Mouse (Mus musculus) left cerebral cortex, postnatal 14 days (tissue): ENCODE measurements around the gene Fmnl1. TPM values are rescaled to one million over a fixed set of nuclear protein-coding genes. Genes with fewer than 3 reads are reported as not detected.
"Not testable (repeated sequence)": the region's sequence is repeated elsewhere in the genome, so short reads cannot be mapped to it uniquely, and the experiment has no call there.

Experiments used
- DNase-seq, 2 experiments: peaks; one replicate each; pipeline ENCODE4 v3.0.0; 2021 to 2022; ENCODE audit warnings: low spot score in 2 of 2, mixed read lengths in 1 of 2
- intact Hi-C: fragments of 180-260 bp; cut with DNase I; formaldehyde crosslinking; loops from one replicate; pipeline ENCODE4 v1.15.1; 2025
- total RNA-seq, 2 experiments: library from RNA; stranded (reverse); gene quantifications; 2 replicates each; pipeline ENCODE4 v1.2.3; 2021

Gene Fmnl1
- total RNA-seq, 2 experiments from 2014 or later, result 132 to 143 TPM

DNA sequence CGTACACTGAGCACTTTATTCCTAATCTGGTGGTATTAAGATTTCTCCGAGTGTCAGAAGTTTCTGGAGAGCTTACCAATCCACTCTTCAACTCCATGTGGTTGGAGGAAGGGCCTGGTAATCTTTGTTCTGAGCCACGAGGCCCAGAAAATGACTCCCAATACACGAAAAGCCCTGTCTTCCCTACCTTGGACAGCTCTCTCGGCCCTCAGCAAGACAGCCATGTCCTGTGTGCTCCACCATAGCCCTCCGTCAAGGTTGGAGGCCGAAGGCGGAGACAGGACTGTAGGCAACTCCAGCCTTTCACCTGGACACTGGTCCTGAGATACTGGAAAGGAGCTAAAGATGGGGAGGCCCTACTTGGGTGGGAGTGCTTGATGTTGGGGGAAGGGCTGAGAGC lies 39.4 kb downstream of the Fmnl1 start:
- no peak for DNase-seq
- intact Hi-C loops, result no loop called here

DNA sequence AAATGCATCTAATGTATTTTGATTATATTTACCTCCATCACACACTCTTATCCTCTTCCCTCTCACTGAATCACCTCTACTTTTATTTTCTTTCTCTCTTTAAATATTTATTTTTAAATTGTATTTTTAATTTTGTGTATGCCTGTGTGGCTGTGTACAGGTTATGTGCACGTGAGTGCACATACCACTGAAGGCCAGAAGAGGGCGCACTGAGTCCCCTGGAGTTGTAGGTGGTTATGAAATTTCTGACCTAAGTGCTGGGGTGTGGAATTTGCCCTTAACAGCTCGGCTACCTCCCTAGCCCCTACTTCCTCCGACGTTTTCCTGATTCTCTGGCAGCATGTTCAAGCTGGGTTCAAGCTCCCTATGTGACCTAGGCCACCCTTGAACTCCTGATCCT lies 42.8 kb downstream of the Fmnl1 start:
- no peak for DNase-seq
- intact Hi-C loops, result no loop called here

DNA sequence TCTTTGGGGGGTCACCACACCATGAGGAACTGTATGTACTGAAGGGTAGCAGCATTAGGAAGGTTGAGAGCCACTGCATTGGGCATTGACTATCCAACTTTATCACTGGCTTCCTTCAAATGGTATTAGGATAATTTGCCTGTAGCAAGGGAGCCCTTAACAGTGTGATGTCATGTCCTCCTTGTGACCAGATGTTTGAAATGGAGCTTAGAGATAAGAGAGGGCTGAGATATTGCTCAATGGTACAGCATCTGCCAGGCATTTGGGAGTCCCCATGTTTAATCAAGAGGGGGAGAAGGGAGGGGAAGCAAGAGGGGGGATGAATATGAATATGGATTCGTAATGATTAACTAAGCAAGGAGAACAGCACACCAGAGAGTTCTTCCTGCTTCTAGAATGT lies 44.4 kb downstream of the Fmnl1 start:
- intact Hi-C loops, result no loop called here
- no peak for DNase-seq

DNA sequence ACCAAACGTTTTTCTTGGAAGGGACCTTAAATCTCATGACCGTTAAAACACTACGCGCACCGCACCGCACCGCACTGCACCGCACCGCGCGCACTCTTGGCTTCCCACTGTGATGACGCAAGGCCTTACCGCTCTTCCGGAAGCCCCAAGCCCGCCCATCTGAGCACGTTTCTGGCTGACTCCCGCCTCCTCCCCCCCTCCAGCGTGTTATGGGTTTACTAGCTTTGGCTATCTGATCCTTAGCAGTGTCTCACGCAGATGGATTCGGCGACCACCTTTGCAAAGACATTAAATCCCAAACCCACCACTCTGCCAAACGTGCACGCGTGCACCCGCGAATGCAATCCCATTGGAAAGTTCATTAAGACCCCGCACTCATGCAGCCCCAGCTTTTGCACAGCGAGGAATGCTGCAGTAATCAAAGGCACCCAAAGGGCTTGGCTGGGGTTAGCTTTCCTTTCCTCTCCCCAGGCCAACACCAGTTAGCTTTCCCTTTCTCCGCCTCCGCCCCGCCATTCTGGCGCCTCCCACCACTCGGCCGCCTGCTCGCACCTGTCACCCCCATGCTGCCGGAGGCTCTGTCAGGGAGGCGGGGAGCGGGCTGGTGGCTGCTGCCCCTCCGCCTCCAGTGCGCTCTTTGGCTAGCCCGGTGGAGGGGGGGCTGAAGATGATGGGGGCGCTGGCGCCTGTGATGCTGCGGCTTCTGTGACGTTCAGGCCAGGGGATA lies 47.0 kb downstream of the Fmnl1 start, which contains the start of gene Spata32:
TSS of gene Spata32 (minus strand) at position 643 of the 727 bp plus-strand sequence.
- intact Hi-C loops, result no loop called here
- peak; percentile 61 to 69 for DNase-seq

DNA sequence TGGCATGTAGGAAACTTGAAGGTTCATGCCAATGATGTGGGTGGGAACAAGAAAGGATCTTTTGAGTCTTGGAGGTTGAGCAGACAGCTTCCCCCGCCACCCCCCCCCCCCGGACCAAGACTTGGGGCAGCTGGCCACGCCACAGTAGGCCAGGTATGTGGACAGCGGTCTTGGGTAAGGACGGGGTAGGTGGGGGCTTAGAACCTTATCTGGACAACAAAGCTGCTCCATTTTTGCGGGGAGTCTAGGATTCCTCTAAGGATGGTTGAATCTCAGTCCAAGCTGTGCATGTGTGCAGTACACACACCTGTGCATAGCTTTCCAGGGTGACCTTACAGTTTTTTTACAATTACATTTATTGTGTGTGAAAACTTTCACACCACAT lies 47.6 kb downstream of the Fmnl1 start:
- no peak for DNase-seq
- intact Hi-C loops, result no loop called here

DNA sequence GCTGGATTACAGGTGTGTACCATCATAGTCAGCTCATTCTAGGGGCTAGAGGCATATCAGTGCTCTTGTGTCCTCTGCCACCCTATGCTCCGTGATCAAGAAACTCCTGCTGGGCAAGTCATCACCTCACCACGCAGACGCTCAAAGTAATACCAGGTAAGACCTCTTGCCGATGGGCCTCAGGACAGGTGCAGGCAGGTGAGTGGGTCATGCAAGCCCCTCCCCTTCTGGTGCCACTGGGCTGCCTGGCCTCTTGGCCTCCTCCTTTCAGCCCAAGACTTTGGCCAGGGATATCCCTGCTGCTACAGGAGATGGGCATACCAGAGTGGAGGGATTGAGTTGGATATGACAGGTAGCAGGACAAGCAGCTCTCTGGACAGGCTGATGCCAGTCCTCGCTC lies 48.4 kb downstream of the Fmnl1 start:
- no peak for DNase-seq
- intact Hi-C loops, result no loop called here

DNA sequence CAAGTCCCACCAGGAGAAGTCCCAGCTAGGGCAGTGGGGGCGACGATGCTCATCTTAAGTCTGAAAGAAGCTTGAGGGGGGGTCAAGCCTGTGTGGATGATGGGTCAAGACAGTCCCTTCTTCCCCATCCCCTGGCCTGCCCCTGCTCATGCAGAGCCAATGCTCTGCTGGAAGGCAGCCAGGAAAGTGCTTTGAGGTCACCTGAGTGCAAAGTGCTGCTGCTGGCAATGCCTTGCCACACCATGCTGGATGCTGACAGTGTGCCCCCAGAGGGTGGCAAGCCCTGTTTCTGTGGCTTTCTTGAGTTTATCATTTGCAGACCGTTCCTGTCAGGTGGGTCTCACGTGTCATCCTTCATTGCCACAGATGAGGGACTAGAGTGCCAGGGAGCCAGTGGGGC lies 49.1 kb downstream of the Fmnl1 start:
- DNase-seq, result no peak
- intact Hi-C loops, result no loop called here

DNA sequence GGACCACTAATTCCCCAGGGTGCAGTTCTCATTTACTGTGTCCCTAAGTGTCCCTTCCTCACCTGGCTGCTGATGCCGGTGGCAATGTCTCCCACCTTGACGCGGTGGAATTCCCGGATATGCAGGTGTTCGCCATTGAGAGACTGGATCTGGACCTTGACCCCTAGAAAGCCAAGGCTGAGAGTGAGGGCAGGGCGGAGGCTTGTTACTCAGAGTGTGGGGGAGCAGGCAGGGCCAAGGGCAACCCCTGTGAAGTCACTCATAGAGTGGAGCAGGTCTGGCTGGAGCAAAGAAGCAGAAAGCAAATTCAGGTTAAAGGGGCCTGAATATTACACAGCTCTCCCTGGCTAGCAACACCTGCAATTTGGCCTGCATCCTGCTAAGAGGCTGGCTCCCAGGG lies 50.5 kb downstream of the Fmnl1 start:
- intact Hi-C loops, result no loop called here

DNA sequence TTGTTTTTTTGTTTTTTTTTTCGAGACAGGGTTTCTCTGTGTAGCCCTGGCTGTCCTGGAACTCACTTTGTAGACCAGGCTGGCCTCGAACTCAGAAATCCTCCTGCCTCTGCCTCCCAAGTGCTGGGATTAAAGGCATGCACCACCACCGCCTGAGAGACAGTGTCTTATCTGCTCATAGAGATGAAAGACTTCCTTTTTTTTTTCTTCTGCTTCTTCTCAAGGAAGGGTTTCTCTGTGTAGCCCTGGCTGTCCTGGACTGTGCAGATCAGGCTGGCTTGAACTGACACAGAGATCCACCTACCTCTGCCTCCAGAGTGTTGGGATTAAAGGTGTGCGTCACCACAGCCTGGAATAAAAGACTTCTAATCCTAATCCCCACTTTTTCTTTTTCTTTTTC lies 51.8 kb downstream of the Fmnl1 start:
- DNase-seq, intact Hi-C loops: not testable (repeated sequence)

More for the DNA sequence above, 50.5 kb downstream of the Fmnl1 start:
- DNase-seq, result no peak

DNA sequence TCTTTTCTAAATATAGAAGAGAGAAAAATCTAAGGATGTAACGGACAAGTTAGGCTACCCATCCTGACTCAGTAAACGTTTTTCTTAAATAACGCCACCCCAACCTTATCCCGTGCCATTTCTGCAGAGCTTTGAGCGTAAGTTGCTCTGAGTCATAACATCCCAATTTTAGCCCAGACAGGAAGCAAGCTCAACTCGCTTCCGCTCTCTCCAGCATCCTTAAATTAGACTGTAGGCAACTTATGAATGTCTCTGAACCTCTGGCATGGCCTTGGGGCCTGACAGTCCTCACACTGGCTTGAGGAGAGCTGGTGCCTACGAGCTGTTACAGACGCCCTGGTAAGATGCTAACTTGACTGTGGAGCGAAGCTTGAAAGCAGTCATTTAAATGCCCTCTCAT lies 52.5 kb downstream of the Fmnl1 start:
- intact Hi-C loops, result no loop called here
- DNase-seq, result peak; percentile 51 to 67

DNA sequence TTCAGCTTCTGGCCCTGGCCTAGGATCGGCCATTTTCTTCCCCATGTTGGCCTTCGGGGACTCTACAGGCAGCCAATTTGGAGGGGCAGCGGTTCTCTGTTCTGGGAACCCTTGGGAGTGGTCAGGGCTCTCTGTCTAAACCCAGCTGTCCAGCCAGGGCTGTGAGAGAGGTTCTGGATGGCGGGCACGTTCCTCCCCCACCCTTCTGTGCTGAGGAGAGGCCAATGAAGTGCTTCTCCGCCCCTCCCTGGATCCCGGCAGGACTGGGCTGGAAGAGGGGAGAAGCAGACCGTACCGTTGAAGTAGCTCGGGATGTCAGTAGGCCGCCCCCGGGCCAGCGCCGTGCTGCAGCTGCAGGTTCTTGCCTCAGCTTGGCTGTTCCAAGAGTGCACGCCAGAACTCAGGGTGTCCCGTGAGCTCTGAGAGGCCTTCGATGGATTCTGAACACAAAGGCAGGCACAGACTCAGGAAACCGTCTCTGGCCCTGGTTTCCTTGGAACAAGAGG lies 53.1 kb downstream of the Fmnl1 start:
- DNase-seq, result no peak
- intact Hi-C loops, result no loop called here

DNA sequence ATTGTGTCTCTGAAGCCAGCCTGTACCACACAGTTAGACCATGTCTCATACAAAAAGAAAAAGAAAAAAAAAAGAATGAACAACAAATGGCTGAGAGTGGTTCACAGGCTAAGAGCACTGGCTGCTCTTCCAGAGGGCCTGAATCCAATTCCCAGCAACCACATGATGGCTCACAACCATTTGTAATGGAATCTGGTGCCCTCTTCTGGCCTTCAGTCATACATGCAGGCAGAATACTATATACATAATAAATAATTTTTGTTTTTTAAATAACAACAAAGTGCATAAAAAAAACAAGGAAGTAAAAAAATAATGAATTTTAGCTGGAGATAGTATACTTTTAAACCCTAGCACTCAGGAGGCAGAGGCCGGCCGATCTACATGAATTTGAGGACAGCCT lies 58.7 kb downstream of the Fmnl1 start:
- intact Hi-C loops, result no loop called here
- DNase-seq, result no peak

DNA sequence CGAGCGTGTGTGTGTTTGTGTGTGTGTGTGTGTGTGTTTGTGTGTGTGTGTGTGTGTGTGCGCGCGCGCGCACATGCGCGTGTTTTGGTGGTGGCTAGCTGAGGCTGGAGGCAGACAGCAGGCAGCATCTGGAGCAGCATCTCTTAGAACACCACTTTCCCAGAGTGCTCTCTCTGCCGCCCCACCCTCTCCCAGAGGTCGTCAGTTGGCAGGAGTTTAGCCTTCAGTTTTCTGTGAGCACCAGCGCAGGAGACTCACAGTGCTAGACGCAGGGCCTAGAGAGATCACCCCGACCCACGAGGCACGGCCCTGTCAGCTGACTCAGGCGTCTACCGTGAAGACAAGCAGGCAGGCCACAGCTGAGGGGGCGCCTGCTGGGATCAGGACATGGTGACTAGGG lies 59.7 kb downstream of the Fmnl1 start:
- intact Hi-C loops, result no loop called here
- no peak for DNase-seq

DNA sequence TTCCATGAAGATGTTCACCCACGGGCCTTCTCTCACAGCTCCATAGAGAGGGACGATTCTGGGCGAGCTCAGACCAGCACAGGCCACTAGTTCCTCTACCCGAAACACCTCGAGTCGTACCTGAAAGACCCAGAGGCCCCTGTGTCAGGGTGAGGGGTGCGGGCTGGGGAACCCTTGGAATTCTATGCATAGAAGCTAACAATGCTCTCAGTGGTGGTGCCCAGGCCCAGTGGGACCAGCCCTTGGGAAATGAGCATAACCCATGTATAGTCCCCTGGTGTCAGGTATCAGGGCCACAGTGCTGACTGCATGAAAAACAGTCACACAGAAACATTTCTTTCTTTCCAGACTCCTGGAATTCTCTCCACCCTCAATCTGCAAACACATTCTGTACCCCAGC lies 60.5 kb downstream of the Fmnl1 start:
- no peak for DNase-seq
- intact Hi-C loops, result no loop called here

DNA sequence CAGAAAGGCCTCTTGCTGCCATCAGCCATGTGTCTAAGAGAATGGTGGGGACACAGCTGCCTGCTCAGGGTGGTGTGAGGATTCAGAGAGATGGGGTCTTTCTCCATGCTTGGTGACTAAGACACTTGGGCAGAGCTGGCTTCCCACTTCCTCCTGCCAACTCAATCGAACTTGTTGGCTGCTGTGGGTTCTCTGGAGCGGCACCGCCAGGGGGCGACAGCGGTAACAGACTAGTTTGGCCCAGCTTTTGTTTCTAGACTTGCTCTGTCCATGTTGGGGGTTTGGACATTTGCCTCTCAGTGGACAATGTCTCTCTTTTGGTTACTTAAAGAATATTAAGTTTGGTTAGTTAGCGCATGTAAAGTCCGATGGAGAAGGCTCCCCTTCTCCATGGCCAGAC lies 62.1 kb downstream of the Fmnl1 start:
- intact Hi-C loops, result loop anchor here (1.0 kb wide), 1 partner anchor 93 kb away; no protein-coding TSS in a partner anchor
- peak; percentile 86 to 88 for DNase-seq

DNA sequence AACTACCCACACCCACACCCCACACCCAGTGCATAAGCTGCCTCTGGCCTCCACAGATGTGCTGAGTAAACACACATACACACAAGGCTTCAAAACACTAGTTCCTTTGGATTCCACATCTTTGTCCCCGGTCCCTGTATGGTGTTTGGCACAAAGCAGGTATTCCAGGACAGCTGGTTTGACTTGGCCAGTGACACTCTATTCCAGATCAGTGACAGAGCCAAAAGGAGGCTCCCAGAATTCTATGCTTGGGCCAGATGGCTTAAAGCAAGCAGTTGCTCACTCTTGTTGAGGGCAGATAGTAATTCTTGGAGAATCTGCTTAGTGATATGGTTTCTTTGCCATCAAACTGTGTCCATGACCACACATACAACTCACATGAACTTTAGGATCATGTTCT lies 63.5 kb downstream of the Fmnl1 start:
- intact Hi-C loops, result no loop called here
- DNase-seq, result no peak

DNA sequence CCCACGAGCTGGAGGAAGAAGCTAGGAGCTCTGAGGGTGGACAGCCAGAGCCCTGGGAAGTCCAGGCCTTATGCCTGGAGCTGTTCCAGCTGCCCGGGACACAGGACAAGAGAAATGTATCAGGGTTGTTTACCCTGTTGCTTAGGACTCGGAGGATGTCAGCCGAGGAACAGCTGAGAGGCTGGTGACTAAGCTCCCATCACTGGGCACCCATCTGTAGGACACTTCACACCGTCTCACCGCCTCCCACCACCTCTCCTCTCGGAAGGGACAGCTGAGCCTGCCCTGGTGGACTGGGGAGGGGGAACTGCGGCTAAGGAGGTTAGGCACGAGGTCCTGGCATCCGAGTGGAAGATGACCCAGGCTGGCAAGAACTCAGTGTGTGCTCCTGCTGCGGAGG lies 64.8 kb downstream of the Fmnl1 start:
- DNase-seq, result no peak
- intact Hi-C loops, result no loop called here

DNA sequence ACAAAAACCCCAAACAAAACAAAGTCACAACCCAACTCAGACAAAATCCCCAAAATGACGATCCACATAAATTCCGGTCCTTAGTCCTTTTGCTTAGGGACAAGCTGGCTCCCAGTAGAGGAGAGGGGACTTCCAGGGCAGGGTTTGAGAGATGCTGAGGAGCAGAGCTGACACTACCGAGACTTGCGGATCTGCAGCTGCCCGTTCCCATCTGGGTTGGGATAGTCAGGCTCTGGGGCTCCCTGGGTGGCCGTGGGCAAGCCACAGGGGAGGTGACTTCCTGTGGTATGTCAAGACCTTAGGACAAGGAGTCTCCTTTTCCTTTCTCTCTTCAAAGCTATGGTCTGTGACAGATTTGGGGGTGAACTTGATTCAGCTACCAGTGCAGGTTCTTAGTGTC lies 65.5 kb downstream of the Fmnl1 start:
- intact Hi-C loops, result no loop called here
- DNase-seq, result no peak

DNA sequence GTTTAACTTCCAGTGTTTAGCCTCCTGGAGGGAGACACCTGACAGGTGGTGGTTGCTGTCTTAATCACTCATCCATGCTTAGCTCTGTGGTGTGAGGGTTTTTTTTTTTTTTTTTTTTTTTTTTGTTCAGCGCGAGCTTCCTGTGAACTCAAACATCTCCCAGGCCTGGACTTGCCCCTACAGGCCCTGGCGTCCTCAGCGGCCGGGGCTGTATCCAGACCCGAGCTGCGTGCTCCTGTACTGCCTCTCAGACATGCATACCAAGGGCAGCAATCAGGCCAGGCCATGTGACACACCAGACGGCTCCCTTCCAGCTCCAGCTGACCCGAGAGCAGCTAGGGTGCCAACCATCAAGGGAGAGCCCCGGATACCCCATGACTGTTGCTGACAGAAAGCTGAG lies 66.0 kb downstream of the Fmnl1 start:
- intact Hi-C loops, result no loop called here
- no peak for DNase-seq

DNA sequence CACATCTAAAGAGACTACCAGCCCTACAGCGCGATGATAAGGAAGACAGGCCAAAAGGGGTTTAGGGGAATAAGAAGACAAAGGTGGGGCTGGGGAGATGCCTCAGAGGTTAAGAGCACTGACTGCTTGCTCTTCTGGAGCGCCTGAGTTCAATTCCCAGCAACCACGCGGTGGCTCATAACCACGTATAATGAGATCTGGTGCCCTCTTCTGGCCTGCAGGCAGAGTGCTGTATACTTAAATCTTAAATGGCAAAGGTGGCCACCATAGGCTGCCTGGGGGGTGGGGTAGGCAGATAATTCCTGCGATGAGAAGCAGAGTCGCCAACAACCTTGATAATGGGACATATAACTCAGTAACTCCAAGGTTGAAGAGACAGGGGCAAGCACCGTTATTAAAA lies 66.8 kb downstream of the Fmnl1 start:
- no peak for DNase-seq
- intact Hi-C loops, result no loop called here

DNA sequence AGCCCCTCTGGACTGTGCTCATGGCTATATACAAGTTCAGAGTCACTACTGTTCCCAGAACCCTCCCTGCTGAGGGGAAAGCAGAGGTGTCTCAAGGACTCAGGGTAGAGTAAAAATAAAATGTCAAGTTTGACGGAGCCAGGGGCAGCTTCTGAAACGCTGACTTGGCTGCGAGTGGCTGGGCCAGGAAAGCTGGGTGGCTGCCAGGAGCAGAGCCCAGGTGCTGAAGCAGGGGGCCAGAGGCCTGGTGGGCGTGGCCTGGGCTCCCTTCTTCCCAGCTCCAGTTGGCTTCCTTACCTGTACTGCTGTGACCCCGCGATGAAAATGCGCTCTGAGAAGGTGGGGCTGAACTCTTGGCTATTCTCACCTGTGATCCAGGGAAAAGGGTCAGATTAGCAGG lies 69.8 kb downstream of the Fmnl1 start:
- intact Hi-C loops, result no loop called here

DNA sequence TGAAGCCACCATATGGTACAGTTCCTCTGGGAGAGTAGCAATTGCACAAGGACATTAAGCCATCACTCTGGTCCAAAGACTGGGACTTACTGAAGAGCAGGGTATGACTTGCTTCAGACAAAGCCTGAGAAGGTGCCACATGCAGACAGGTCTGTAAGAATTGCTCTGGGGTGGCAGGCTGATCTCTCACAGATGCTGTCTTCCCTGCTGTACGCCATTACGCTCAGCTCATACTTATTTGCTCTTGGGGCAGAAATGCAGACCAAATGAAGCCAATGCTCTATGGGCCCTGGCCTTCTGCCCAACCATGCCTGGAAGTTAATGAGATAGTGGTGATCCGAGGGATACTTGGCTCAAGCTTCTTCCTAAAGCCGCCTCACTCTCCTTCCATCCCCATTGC lies 73.9 kb downstream of the Fmnl1 start:
- intact Hi-C loops, result no loop called here
- DNase-seq, result no peak

More for the DNA sequence above, 69.8 kb downstream of the Fmnl1 start:
- no peak for DNase-seq
